Mouse (Mus musculus): Measurements from ENCODE around the gene Fermt2.

DNA sequence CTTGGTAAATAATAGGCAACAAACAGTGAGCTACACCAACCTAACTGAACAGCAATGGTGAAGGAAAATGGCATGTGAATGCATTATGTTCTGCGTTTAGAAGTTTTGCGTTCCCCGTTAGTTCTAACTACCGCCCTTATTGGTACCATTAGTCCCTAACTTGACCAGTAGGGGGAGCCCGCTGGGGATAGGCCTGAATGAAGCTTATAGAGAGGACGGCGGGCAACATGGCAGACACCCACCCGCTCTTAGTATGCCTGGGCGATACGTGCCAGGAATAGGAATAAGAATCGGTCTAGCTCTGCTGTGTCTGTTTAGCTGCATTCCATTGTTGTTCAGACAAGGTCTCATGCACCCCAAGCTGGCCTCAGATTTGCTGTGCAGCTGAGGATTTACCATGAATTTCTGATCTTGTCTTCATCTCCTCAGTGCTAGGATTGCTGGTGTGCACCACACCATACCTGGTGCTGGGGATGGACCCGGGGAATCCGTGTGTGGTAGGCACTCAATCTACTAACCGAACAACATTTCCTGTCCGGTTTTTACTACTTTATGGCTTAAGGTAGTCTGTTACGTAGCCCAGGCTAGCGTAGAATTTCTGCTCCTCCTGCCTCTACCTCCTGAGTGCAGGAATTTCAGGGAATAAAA, 21.3 kb upstream of the Fermt2 start:
- TF ChIP-seq CTCF (IDR thresholded peaks at IDR 0.05; ENCODE audit: control insufficient read depth, insufficient read depth, insufficient replicate concordance, low read depth, low read length): peak; percentile 66
- no peak for TF ChIP-seq POLR2A (IDR thresholded peaks at IDR 0.05; ENCODE audit: control insufficient read depth, low read depth, low read length)
